Mouse (Mus musculus) MEL (cell line): Measurements from ENCODE around the gene Lrrc52. TPM values are rescaled to one million over a fixed set of nuclear protein-coding genes. Genes with fewer than 3 reads are reported as not detected.

Experiments used
- DNase-seq: peaks from one replicate; pipeline ENCODE4 v3.0.0; 2011; ENCODE audit warnings: low read depth, low spot score
- H3K27ac ChIP-seq: 2 replicates; pipeline ENCODE4 v1.5.1; 2012; ENCODE audit warnings: low read depth, mild to moderate bottlenecking, control low read depth, low read length, moderate library complexity; ENCODE audit not compliant: control insufficient read depth
- H3K27me3 ChIP-seq, 2 experiments: fragments of 150-350 bp in 1 of 2; sonication (generic) in 1 of 2; 2 replicates each; pipeline ENCODE4 v1.6.1; 2012; ENCODE audit warnings: low read length in 2 of 2, mild to moderate bottlenecking in 2 of 2, improper control_type of control experiment in 1 of 2, moderate library complexity in 1 of 2; ENCODE audit not compliant: insufficient read depth in 2 of 2, control insufficient read depth in 1 of 2
- H3K36me3 ChIP-seq, 2 experiments: 2 replicates each; pipeline ENCODE4 v1.6.1; 2012 to 2014; ENCODE audit warnings: low read length in 2 of 2, improper control_type of control experiment in 1 of 2, inconsistent platforms in 1 of 2, mild to moderate bottlenecking in 1 of 2; ENCODE audit not compliant: insufficient read depth in 2 of 2, control insufficient read depth in 1 of 2
- H3K4me1 ChIP-seq, 2 experiments: fragments of 150-350 bp in 1 of 2; sonication (generic) in 1 of 2; 2 replicates each; pipeline ENCODE4 v1.6.1; 2012; ENCODE audit warnings: low read length in 2 of 2, improper control_type of control experiment in 1 of 2, mild to moderate bottlenecking in 1 of 2; ENCODE audit not compliant: insufficient read depth in 2 of 2, control insufficient read depth in 1 of 2
- H3K4me3 ChIP-seq, 2 experiments: fragments of 150-350 bp in 1 of 2; sonication (generic) in 1 of 2; 2 replicates each; pipeline ENCODE4 v1.5.1; 2012; ENCODE audit warnings: low read depth in 2 of 2, low read length in 2 of 2, mild to moderate bottlenecking in 2 of 2, moderate library complexity in 2 of 2, control low read depth in 1 of 2, improper control_type of control experiment in 1 of 2; ENCODE audit not compliant: control insufficient read depth in 1 of 2, insufficient read depth in 1 of 2
- H3K79me2 ChIP-seq: 2 replicates; pipeline ENCODE4 v1.6.1; 2012; ENCODE audit warnings: mild to moderate bottlenecking, low read length, moderate library complexity; ENCODE audit not compliant: control insufficient read depth, poor library complexity, insufficient read depth
- H3K9ac ChIP-seq: 2 replicates; pipeline ENCODE4 v1.6.1; 2012; ENCODE audit warnings: low read depth, mild to moderate bottlenecking, control low read depth, low read length, moderate library complexity; ENCODE audit not compliant: control insufficient read depth, poor library complexity, severe bottlenecking
- H3K9me3 ChIP-seq: fragments of 150-350 bp; sonication (generic); replicated peaks from 2 replicates; pipeline ENCODE4 v1.6.1; 2012; ENCODE audit warnings: mild to moderate bottlenecking, low read length, improper control_type of control experiment, moderate library complexity; ENCODE audit not compliant: insufficient read depth
- BHLHE40 ChIP-seq: IDR thresholded peaks from 2 replicates; pipeline ENCODE4 v1.6.1; 2012; ENCODE audit warnings: low read depth, mild to moderate bottlenecking, inconsistent platforms, low read length, improper control_type of control experiment, borderline replicate concordance
- CHD1 ChIP-seq: IDR thresholded peaks from 2 replicates; pipeline ENCODE4 v1.6.1; 2012; ENCODE audit warnings: low read depth, mild to moderate bottlenecking, inconsistent platforms, low read length, improper control_type of control experiment
- ETS1 ChIP-seq: IDR thresholded peaks from 2 replicates; pipeline ENCODE4 v1.6.1; 2012; ENCODE audit warnings: low read depth, mild to moderate bottlenecking, inconsistent platforms, low read length, improper control_type of control experiment, moderate library complexity
- HCFC1 ChIP-seq: IDR thresholded peaks from 2 replicates; pipeline ENCODE4 v1.6.1; 2012; ENCODE audit warnings: low read depth, mild to moderate bottlenecking, inconsistent platforms, low read length, improper control_type of control experiment, moderate library complexity
- KAT2A ChIP-seq: conservative IDR thresholded peaks from 2 replicates; pipeline ENCODE4 v1.6.1; 2012; ENCODE audit warnings: low read depth, low read length, improper control_type of control experiment, inconsistent platforms
- MAFK ChIP-seq: IDR thresholded peaks from 2 replicates; pipeline ENCODE4 v1.6.1; 2011; ENCODE audit warnings: low read depth, mild to moderate bottlenecking, low read length, improper control_type of control experiment, borderline replicate concordance
- MXI1 ChIP-seq: IDR thresholded peaks from 2 replicates; pipeline ENCODE4 v1.6.1; 2011; ENCODE audit warnings: mild to moderate bottlenecking, low read depth, low read length, improper control_type of control experiment
- MYC ChIP-seq: IDR thresholded peaks from 2 replicates; pipeline ENCODE4 v1.6.1; 2011; ENCODE audit warnings: low read depth, mild to moderate bottlenecking, low read length, improper control_type of control experiment, moderate library complexity
- NELFE ChIP-seq: IDR thresholded peaks from 2 replicates; pipeline ENCODE4 v1.6.1; 2011; ENCODE audit warnings: low read depth, low read length, improper control_type of control experiment
- NRF1 ChIP-seq: IDR thresholded peaks from 2 replicates; pipeline ENCODE4 v1.6.1; 2014; ENCODE audit warnings: low read depth, mild to moderate bottlenecking, inconsistent platforms, low read length, improper control_type of control experiment, moderate library complexity; ENCODE audit not compliant: poor library complexity, insufficient read depth, severe bottlenecking
- POLR2A ChIP-seq, 2 experiments: IDR thresholded peaks; 2 replicates each; pipeline ENCODE4 v1.6.1; 2011 to 2012; ENCODE audit warnings: low read length in 2 of 2, mild to moderate bottlenecking in 2 of 2, control low read depth in 1 of 2, improper control_type of control experiment in 1 of 2, low read depth in 1 of 2, moderate library complexity in 1 of 2; ENCODE audit not compliant: control insufficient read depth in 1 of 2, insufficient read depth in 1 of 2, poor library complexity in 1 of 2
- POLR2AphosphoS2 ChIP-seq: IDR thresholded peaks from 2 replicates; pipeline ENCODE4 v1.6.1; 2011; ENCODE audit warnings: low read length, improper control_type of control experiment
- RAD21 ChIP-seq: IDR thresholded peaks from 2 replicates; pipeline ENCODE4 v1.6.1; 2011; ENCODE audit warnings: mild to moderate bottlenecking, low read depth, low read length, improper control_type of control experiment
- RCOR1 ChIP-seq: IDR thresholded peaks from 2 replicates; pipeline ENCODE4 v1.6.1; 2012; ENCODE audit warnings: low read depth, mild to moderate bottlenecking, inconsistent platforms, low read length, improper control_type of control experiment
- SMC3 ChIP-seq: IDR thresholded peaks from 2 replicates; pipeline ENCODE4 v1.6.1; 2011; ENCODE audit warnings: low read depth, low read length, improper control_type of control experiment
- TBP ChIP-seq: IDR thresholded peaks from 2 replicates; pipeline ENCODE4 v1.8.0; 2011; ENCODE audit warnings: low read depth, low read length, improper control_type of control experiment
- TCF12 ChIP-seq: IDR thresholded peaks from 2 replicates; pipeline ENCODE4 v1.6.1; 2014; ENCODE audit warnings: low read depth, mild to moderate bottlenecking, inconsistent platforms, low read length, improper control_type of control experiment, moderate library complexity
- ZKSCAN1 ChIP-seq: IDR thresholded peaks from 2 replicates; pipeline ENCODE4 v1.6.1; 2012; ENCODE audit warnings: low read depth, mild to moderate bottlenecking, inconsistent platforms, low read length, improper control_type of control experiment, moderate library complexity
- ZMIZ1 ChIP-seq: IDR thresholded peaks from 2 replicates; pipeline ENCODE4 v1.6.1; 2012; ENCODE audit warnings: low read depth, mild to moderate bottlenecking, inconsistent platforms, low read length, improper control_type of control experiment, moderate library complexity
- polyA plus RNA-seq, 2 experiments: library from polyadenylated mRNA; stranded (reverse) in 1 of 2; unstranded in 1 of 2; fragments of >175 nt in 1 of 2; fragments of >200 nt in 1 of 2; gene quantifications; 2 replicates each; pipeline versions ENCODE4 v1.2.1 to v1.2.4; 2012; ENCODE audit warnings: low replicate concordance in 2 of 2, low read depth in 1 of 2; ENCODE audit not compliant: insufficient read length in 2 of 2, insufficient read depth in 1 of 2, missing spikeins in 1 of 2
- total RNA-seq: library from RNA; depleted of rRNA; stranded (reverse); fragments of 300-350 nt; gene quantifications from 2 replicates; pipeline ENCODE4 v1.2.3, GENCODE M21; 2012

Lrrc52 gene
- total and polyA plus RNA-seq, 3 experiments: not detected

DNA sequence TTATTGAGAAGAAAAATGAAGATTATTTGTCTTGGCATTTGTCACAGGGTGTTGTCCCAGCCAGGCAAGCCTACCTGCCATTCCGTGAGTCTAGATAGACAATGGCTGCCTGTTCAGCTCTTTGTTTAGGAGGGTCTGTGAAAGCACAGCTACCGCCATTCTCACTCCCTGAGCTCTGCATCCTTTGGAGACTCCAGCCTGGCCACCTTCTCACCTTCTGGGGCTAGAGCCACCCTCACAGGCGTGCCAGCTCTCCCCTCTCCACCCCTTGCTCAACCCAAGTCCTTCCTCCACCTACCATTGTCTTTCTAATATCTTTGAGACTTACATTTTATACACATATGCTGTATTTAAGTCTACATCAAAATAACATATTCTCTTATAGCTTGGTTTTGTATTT is 31.0 kb upstream of the Lrrc52 start:
- no peaks in the 10 kb centered on the region for H3K9me3 ChIP-seq
- H3K36me3 ChIP-seq: no peaks in the 10 kb centered on the region
- H3K27me3 ChIP-seq: no peaks in the 10 kb centered on the region
- H3K27ac ChIP-seq: no peak overlapping the region
- no peaks in the 10 kb centered on the region for H3K4me1 ChIP-seq
- DNase-seq: no peak
- H3K9ac ChIP-seq: no peak overlapping the region
- H3K4me3 ChIP-seq: no peak overlapping the region
- TF ChIP-seq NELFE: no peak
- TF ChIP-seq ZMIZ1: no peak
- TF ChIP-seq ZKSCAN1: no peak
- no peak for TF ChIP-seq MAFK
- TF ChIP-seq POLR2AphosphoS2: no peak
- no peak for TF ChIP-seq RAD21
- no peak for TF ChIP-seq SMC3
- no peak for TF ChIP-seq POLR2A (IDR thresholded peaks at IDR 0.05; ENCODE audit: control insufficient read depth in 1 of 2, insufficient read depth in 1 of 2, low read depth in 1 of 2, low read length in 2 of 2, poor library complexity in 1 of 2)
- TF ChIP-seq ETS1: no peak
- TF ChIP-seq RCOR1: no peak
- no peak for TF ChIP-seq TCF12
- no peak for TF ChIP-seq NRF1
- no peak for TF ChIP-seq HCFC1
- TF ChIP-seq KAT2A: no peak
- no peaks in the 10 kb centered on the region for H3K79me2 ChIP-seq

DNA sequence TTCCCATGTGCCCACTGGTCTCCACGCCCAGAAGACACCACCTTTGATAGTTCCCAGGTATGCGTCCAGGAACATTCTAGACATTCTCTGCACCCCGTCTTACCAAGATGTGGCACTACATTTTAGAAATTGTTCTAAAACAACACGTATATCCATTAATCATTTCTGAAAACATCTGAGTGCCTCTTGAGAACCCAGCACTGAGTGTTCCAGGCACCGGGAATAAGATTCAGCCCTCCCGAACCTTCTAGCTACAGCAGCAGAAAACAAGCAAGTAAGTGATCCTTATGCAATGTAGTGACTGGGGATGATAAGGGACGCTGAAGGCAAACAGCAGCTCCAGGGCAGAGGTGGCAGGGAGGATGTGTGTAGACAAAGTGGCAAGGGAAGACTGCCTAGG is 24.9 kb upstream of the Lrrc52 start:
- no peak for TF ChIP-seq POLR2AphosphoS2
- TF ChIP-seq CHD1: no peak
- TF ChIP-seq ZKSCAN1: no peak
- no peak for TF ChIP-seq MXI1
- TF ChIP-seq TBP: no peak
- TF ChIP-seq RAD21: no peak
- no peak for TF ChIP-seq MYC
- TF ChIP-seq ETS1: no peak
- no peak for TF ChIP-seq BHLHE40
- no peaks in the 10 kb centered on the region for H3K36me3 ChIP-seq
- no peak overlapping the region for H3K4me3 ChIP-seq
- H3K4me1 ChIP-seq: no peaks in the 10 kb centered on the region
- H3K27me3 ChIP-seq: no peaks in the 10 kb centered on the region
- no peak overlapping the region for H3K27ac ChIP-seq
- no peak overlapping the region for H3K9ac ChIP-seq
- no peak for DNase-seq
- no peaks in the 10 kb centered on the region for H3K79me2 ChIP-seq
- H3K9me3 ChIP-seq: no peaks in the 10 kb centered on the region
